Mouse (Mus musculus) cortical plate, adult 2 months (tissue): ENCODE data around the gene Elmod1.

Experiments
- CTCF ChIP-seq: fragments of 200-500 bp; IDR thresholded peaks from 2 replicates; pipeline ENCODE4 v1.5.1; 2011; ENCODE audit warnings: mild to moderate bottlenecking, control low read depth, low read length; ENCODE audit not compliant: insufficient read depth; ENCODE audit errors: extremely low read depth
- POLR2A ChIP-seq: fragments of 200-500 bp; IDR thresholded peaks from 2 replicates; pipeline ENCODE4 v1.6.1; 2011; ENCODE audit warnings: mild to moderate bottlenecking, low read length, control low read depth; ENCODE audit not compliant: insufficient read depth; ENCODE audit errors: extremely low read depth

GRCm38 (mm10) chr9:53957021-53957420 lies 18.1 kb downstream of the Elmod1 start:
- no peak for TF ChIP-seq CTCF
- no peak for TF ChIP-seq POLR2A
